Mouse (Mus musculus): ENCODE results near the gene F12. TPM values are rescaled to one million over a fixed set of nuclear protein-coding genes. Genes with fewer than 3 reads are reported as not detected.
A peak's percentile ranks its signal among the peaks of the same experiment; 100 is the strongest.

The F12 gene
- total and polyA plus RNA-seq, 2 experiments from 2014 or later = 0.49 TPM; not detected in 1

DNA sequence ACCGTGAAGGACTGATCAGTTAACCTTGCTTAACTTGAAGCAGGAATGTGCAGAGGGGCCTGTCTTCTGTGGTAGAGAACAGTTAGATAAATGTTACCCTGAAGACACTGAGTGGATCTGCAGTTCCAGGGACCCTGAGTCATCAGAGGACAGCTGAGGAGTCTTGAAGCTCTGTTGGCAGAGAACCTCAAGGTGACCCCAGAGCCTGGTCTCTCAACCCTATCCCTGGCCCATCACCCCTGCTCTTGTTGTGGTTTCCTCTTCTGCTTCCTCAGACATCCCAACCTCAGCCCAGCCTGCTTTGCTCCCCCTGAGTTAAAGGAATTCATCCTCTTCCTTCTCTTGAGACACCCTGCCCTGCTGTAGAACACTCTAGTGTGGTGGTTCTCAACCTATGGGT lies 28.5 kb downstream of the F12 start, which contains the start of gene Slc34a1:
Slc34a1 (plus strand) TSS at position 100 of the 400 bp plus-strand sequence.
- Histone ChIP-seq H3K9ac (replicated peaks; ENCODE audit: low read length, poor library complexity, severe bottlenecking) (no peak within 1 kb of the TSS), H3K36me3 (ENCODE audit: insufficient read depth, low read length) (no peaks in the 10 kb centered on the region), H3K4me3 (ENCODE audit: low read depth, low read length) (no peak within 1 kb of the TSS), H3K27me3 (ENCODE audit: insufficient read depth, low read length) (no peaks in the 10 kb centered on the region), H3K27ac (ENCODE audit: low read depth, low read length) (no peak within 1 kb of the TSS), H3K9me3 (ENCODE audit: low read length) (no peaks in the 10 kb centered on the region), H3K4me2 (ENCODE audit: low read depth, low read length, poor library complexity, severe bottlenecking) (no peak within 1 kb of the TSS), H3K4me1 (ENCODE audit: insufficient read depth, low read length) (no peaks in the 10 kb centered on the region)
- DNase-seq (ENCODE audit: low spot score) = no peak
- TF ChIP-seq CTCF (IDR thresholded peaks at IDR 0.05) = no peak
- ATAC-seq (ENCODE audit: low FRiP score) = no peak
- WGBS = 88% methylated on average over 1 of the region's 1 CpGs

DNA sequence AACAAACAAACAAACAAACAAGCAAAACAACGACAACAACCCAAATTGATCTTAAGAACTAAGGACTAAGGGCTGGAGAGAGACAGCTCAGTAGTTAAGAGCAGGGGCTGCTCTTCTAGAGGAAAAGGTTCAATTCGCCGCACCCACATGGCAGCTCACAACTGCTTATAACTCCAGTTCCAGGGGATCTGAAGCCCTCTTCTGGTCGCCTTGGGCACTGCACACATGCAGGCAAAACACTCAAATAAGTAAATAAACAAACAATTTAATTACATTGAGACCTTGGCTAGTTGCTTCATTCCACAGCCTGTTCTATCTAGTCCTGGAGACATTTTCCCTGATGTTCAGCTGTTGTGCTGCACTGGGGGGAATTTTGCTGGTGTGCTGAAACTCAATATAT lies 33.7 kb downstream of the F12 start:
- H3K36me3 ChIP-seq (ENCODE audit: insufficient read depth, low read length) = no peaks in the 10 kb centered on the region
- H3K9ac ChIP-seq (replicated peaks; ENCODE audit: low read length, poor library complexity, severe bottlenecking) = no peak overlapping the region
- 66% methylated on average over 4 of the region's 4 CpGs for WGBS
- no peaks in the 10 kb centered on the region for H3K4me1 ChIP-seq (ENCODE audit: insufficient read depth, low read length)
- no peak overlapping the region for H3K4me2 ChIP-seq (ENCODE audit: low read depth, low read length, poor library complexity, severe bottlenecking)
- DNase-seq (ENCODE audit: low spot score) (no peak), ATAC-seq (ENCODE audit: low FRiP score) (no peak)
- no peaks in the 10 kb centered on the region for H3K27me3 ChIP-seq (ENCODE audit: insufficient read depth, low read length)
- peak; percentile 45 for TF ChIP-seq CTCF (IDR thresholded peaks at IDR 0.05)
- no peaks in the 10 kb centered on the region for H3K9me3 ChIP-seq (ENCODE audit: low read length)
- H3K27ac ChIP-seq (ENCODE audit: low read depth, low read length) = no peak overlapping the region
- H3K4me3 ChIP-seq (ENCODE audit: low read depth, low read length) = no peak overlapping the region

DNA sequence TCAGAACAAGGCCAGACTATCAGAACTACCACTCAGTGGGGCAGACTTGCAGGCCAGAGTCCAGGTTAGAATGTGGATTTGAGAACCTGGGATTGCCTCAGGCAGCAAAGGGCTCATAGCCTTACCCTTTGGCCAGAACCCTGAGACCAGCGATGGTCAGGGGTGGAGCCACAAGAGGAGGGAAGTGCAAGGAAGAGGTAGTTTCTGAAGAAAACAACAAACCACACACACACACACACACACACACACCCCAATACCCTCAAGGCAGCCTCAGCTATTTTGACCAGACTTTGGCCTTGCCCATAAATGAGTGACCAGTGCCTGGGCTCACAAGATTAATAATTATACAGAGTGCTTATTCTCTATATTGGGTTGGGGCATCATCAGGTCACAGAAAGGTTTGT lies 35.0 kb downstream of the F12 start:
- Histone ChIP-seq H3K27me3 (ENCODE audit: insufficient read depth, low read length) (no peaks in the 10 kb centered on the region), H3K9ac (replicated peaks; ENCODE audit: low read length, poor library complexity, severe bottlenecking) (no peak overlapping the region), H3K9me3 (ENCODE audit: low read length) (no peaks in the 10 kb centered on the region), H3K4me2 (ENCODE audit: low read depth, low read length, poor library complexity, severe bottlenecking) (no peak overlapping the region), H3K4me1 (ENCODE audit: insufficient read depth, low read length) (no peaks in the 10 kb centered on the region), H3K4me3 (ENCODE audit: low read depth, low read length) (no peak overlapping the region), H3K36me3 (ENCODE audit: insufficient read depth, low read length) (no peaks in the 10 kb centered on the region), H3K27ac (ENCODE audit: low read depth, low read length) (no peak overlapping the region)
- DNase-seq (ENCODE audit: low spot score) (no peak), ATAC-seq (ENCODE audit: low FRiP score) (no peak)
- TF ChIP-seq CTCF (IDR thresholded peaks at IDR 0.05) = no peak
- 95% methylated on average over 1 of the region's 1 CpGs for WGBS

DNA sequence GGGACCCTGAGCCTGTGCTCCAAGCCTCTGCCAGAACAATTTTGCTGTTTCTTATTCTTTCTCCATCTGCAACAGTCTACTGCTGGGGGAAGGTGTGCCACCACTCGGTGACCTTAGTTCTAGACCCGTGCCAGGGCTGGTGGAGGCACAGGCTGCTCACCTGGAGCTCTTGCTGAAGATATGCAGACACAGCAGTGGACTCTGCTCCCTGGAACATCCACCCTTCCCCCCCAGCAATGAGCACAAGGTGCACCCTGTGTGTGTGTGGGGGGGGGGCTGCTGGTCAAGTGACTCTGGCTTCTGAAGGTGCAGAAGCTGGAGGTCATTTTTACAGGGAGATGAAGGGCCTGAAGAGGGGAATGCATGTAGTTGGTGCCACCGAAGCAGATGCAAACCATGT lies 35.9 kb downstream of the F12 start:
- H3K27ac ChIP-seq (ENCODE audit: low read depth, low read length) = no peak overlapping the region
- H3K9ac ChIP-seq (replicated peaks; ENCODE audit: low read length, poor library complexity, severe bottlenecking) = no peak overlapping the region
- H3K4me3 ChIP-seq (ENCODE audit: low read depth, low read length) = no peak overlapping the region
- no peaks in the 10 kb centered on the region for H3K9me3 ChIP-seq (ENCODE audit: low read length)
- H3K27me3 ChIP-seq (ENCODE audit: insufficient read depth, low read length) = no peaks in the 10 kb centered on the region
- H3K4me1 ChIP-seq (ENCODE audit: insufficient read depth, low read length) = no peaks in the 10 kb centered on the region
- H3K36me3 ChIP-seq (ENCODE audit: insufficient read depth, low read length) = no peaks in the 10 kb centered on the region
- no peak overlapping the region for H3K4me2 ChIP-seq (ENCODE audit: low read depth, low read length, poor library complexity, severe bottlenecking)
- no peak for TF ChIP-seq CTCF (IDR thresholded peaks at IDR 0.05)
- 85% methylated on average over 3 of the region's 3 CpGs for WGBS
- no peak for ATAC-seq (ENCODE audit: low FRiP score)
- DNase-seq (ENCODE audit: low spot score) = no peak

DNA sequence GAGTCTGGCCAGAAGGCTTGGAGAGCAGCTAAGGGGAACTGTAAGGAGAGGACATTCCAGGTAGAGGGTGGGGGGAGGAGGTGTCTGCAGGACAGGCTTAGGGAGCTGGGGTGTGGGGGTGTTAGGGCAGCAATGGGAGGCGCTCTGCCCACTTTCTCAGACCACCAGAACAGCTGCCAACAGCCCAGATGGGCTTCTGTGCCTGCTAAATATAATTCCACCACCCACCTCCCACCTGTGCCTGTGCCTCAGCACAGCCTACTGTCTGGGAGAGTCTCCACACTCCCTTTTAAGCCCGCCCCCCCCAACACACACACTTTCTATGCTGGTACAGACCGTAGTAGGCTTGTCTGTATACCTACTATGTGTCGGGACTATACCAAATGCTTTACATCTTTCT lies 44.8 kb downstream of the F12 start:
- H3K27me3 ChIP-seq (ENCODE audit: insufficient read depth, low read length) = peaks cover 33% of the 10 kb centered on the region
- no peak overlapping the region for H3K4me3 ChIP-seq (ENCODE audit: low read depth, low read length)
- DNase-seq (ENCODE audit: low spot score) (no peak), ATAC-seq (ENCODE audit: low FRiP score) (no peak)
- TF ChIP-seq CTCF (IDR thresholded peaks at IDR 0.05) = no peak
- no peaks in the 10 kb centered on the region for H3K9me3 ChIP-seq (ENCODE audit: low read length)
- no peak overlapping the region for H3K4me2 ChIP-seq (ENCODE audit: low read depth, low read length, poor library complexity, severe bottlenecking)
- H3K9ac ChIP-seq (replicated peaks; ENCODE audit: low read length, poor library complexity, severe bottlenecking) = no peak overlapping the region
- H3K27ac ChIP-seq (ENCODE audit: low read depth, low read length) = no peak overlapping the region
- no peaks in the 10 kb centered on the region for H3K4me1 ChIP-seq (ENCODE audit: insufficient read depth, low read length)
- no peaks in the 10 kb centered on the region for H3K36me3 ChIP-seq (ENCODE audit: insufficient read depth, low read length)
- 86% methylated on average over 3 of the region's 4 CpGs for WGBS

DNA sequence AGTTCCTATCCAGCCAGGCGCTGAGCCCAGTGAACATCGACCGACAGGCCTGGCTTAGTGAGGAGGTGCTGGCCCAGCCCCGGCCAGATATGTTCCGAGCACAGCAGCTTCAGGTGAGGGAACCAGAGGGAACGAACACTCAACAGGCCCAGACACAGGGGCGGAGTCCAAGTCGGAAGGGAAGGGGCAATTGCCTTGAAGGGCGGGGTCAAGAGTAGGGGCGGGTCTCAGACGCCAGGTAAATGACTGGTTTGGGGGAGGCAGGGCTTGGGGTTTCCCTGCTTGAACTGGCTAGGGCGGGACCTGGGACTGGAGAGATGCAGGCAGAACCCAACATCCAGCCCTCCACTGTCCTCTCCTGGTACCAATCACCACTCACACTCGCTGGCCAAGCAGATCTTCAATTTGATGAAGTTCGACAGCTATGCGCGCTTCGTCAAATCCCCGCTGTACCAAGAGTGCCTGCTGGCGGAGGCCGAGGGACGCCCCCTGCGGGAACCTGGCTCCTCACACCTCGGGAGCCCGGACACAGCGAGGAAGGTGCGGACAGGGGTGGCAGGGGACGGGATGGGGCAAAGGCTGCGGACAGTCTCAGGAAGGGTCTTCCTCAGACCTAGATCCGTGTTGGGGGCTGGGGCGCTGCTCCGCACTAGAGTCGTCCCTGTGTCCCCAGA lies 47.5 kb downstream of the F12 start:
- TF ChIP-seq CTCF (IDR thresholded peaks at IDR 0.05) = no peak; the same call in 1 of the 2 replicates
- ATAC-seq (ENCODE audit: low FRiP score) (no peak), DNase-seq (ENCODE audit: low spot score) (no peak)
- Histone ChIP-seq H3K27ac (ENCODE audit: low read depth, low read length) (no peak overlapping the region), H3K4me3 (ENCODE audit: low read depth, low read length) (no peak overlapping the region), H3K4me1 (ENCODE audit: insufficient read depth, low read length) (no peaks in the 10 kb centered on the region), H3K9ac (replicated peaks; ENCODE audit: low read length, poor library complexity, severe bottlenecking) (0 out of 2 replicates have a peak overlapping the region, but pooled peaks have one; percentile 1), H3K4me2 (ENCODE audit: low read depth, low read length, poor library complexity, severe bottlenecking) (no peak overlapping the region), H3K27me3 (ENCODE audit: insufficient read depth, low read length) (peaks cover 38% of the 10 kb centered on the region), H3K9me3 (ENCODE audit: low read length) (no peaks in the 10 kb centered on the region), H3K36me3 (ENCODE audit: insufficient read depth, low read length) (no peaks in the 10 kb centered on the region)
- 7% methylated on average over 31 of the region's 32 CpGs for WGBS
